Mouse (Mus musculus): ENCODE results near the gene Ptprz1.

DNA sequence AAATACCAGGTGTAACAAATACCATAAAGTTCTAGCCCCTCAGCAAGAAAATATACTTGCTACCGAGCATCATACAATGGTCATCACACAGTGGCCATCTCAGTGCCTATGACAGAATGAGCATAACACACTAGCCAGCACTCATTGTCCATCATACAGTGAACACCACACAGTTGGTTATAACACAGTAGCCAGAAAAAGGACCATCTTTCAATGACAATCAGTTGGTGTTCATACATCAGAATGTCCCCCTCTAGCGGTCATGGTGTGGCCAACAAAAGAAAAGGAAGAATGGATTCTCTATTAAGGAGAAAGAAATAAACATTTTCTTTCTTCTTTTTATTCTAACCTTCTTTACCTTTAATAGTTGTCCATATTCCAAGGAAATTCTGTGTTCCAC is 92.8 kb downstream of the Ptprz1 start:
- TF ChIP-seq ZC3H11A (IDR thresholded peaks at IDR 0.05; ENCODE audit: low read depth, low read length) (no peak), CHD2 (IDR thresholded peaks at IDR 0.05; ENCODE audit: low read length) (no peak), ZNF384 (IDR thresholded peaks at IDR 0.05; ENCODE audit: low read depth, low read length) (no peak), HCFC1 (IDR thresholded peaks at IDR 0.05; ENCODE audit: low read depth, low read length) (no peak), CHD1 (IDR thresholded peaks at IDR 0.05; ENCODE audit: low read depth, low read length) (no peak), GABPA (IDR thresholded peaks at IDR 0.05; ENCODE audit: insufficient replicate concordance, low read depth, low read length) (no peak), CTCF (conservative IDR thresholded peaks at IDR 0.05 in 1 of 2, IDR thresholded peaks at IDR 0.05 in 1 of 2; ENCODE audit: low read depth in 2 of 2, low read length in 2 of 2) (peak; percentile 61 to 77), ETS1 (conservative IDR thresholded peaks at IDR 0.05; ENCODE audit: low read depth, low read length) (no peak)
